Mouse (Mus musculus) lung, postnatal 4 days (tissue): ENCODE data around the gene Scgb2a2.
A peak's percentile ranks its signal among the peaks of the same experiment; 100 is the strongest.
"Not testable (repeated sequence)": the region's sequence is repeated elsewhere in the genome, so short reads cannot be mapped to it uniquely, and the experiment has no call there.

Experiments
- DNase-seq, 2 experiments: peaks; one replicate each; pipeline ENCODE4 v3.0.0; 2021

Gene Scgb2a2

GRCm38 (mm10) chr19:9847262-9847661 is at the start of gene Scgb2a2:
TSS of gene Scgb2a2 (plus strand) at chr19:9847562.
- no peak for DNase-seq

- DNase-seq: peak; percentile 65 to 68
Measured at GRCm38 (mm10) chr19:9836581-9837340, 10.6 kb upstream of the Scgb2a2 start.

- no peak for DNase-seq
Measured at GRCm38 (mm10) chr19:9837341-9837715, 10.0 kb upstream of the Scgb2a2 start.

GRCm38 (mm10) chr19:9849368-9850075 is 2.2 kb downstream of the Scgb2a2 start:
- not testable (repeated sequence) for DNase-seq

- DNase-seq: not testable (repeated sequence)
Measured at GRCm38 (mm10) chr19:9860821-9861220, 13.5 kb downstream of the Scgb2a2 start.

DNA sequence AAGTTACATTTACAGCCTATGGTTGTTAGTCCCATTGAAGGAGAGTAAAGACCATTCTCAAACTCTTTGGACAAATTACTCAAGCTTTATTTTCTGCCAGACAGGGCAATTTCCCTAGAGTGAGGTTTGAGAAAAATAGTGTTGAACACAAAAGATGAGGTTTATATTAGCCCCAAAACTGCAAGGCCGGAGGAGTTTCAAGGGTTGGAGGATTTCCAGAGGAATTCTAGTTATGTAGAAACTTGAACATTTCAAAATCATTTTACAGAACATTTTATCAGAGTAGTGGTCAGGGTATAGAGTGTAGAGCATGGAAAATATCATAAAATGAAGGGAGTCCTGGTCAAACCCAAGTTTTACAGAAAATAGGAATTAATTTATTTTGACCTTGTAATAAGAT is 17.5 kb downstream of the Scgb2a2 start:
- no peak for DNase-seq

DNA sequence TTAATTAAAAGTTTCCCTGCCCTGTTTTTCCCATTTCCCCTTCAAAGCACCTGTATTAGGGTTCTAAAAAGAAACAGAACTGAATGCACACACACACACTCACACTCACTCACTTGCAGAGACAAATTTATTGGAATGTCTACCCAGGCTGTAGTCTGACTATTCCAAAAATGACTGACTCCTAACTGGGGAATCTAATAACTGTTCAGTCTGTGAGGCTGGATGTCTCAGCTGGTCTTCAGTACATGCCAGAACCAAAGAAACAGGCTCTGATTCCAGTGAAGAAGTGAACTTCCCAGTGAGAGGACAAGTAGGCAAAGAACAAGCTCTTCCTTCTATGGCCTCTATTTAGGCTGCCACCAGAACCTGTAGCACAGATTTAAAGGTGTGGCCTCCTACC is 18.1 kb downstream of the Scgb2a2 start:
- no peak for DNase-seq

GRCm38 (mm10) chr19:9878186-9878835 is 30.9 kb downstream of the Scgb2a2 start:
- no peak for DNase-seq

GRCm38 (mm10) chr19:9886348-9886747 is 39.0 kb downstream of the Scgb2a2 start:
- no peak for DNase-seq

DNA sequence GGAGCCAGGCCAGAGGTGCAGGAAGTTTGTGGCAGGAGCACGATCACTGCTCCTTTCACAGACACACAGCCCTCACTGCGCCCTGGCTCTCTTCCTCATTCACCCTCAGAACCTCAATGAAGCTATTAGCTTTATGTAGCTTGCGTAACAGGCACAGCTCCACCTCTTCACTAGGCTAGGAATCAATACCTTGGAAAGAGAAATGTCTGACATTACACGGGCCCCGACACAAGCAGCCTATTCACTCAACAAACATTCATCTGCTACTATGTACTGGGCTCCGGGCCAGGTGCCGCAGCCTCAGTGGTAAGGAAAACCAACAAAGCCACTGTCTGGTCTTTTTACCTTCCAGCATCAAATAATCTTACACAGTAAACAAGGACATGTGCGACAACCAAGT is 39.4 kb downstream of the Scgb2a2 start:
- no peak for DNase-seq

GRCm38 (mm10) chr19:9896067-9896466 is 48.7 kb downstream of the Scgb2a2 start:
- no peak for DNase-seq

GRCm38 (mm10) chr19:9898339-9899066 is 51.1 kb downstream of the Scgb2a2 start:
- peak; percentile 43 to 44 for DNase-seq

- DNase-seq: peak; percentile 94 to 96
Measured at GRCm38 (mm10) chr19:9899072-9899779, 51.9 kb downstream of the Scgb2a2 start, which contains the start of gene Incenp. TSS of gene Incenp (minus strand) at chr19:9899551.

- no peak for DNase-seq
Measured at GRCm38 (mm10) chr19:9899780-9900146, 52.4 kb downstream of the Scgb2a2 start.

DNA sequence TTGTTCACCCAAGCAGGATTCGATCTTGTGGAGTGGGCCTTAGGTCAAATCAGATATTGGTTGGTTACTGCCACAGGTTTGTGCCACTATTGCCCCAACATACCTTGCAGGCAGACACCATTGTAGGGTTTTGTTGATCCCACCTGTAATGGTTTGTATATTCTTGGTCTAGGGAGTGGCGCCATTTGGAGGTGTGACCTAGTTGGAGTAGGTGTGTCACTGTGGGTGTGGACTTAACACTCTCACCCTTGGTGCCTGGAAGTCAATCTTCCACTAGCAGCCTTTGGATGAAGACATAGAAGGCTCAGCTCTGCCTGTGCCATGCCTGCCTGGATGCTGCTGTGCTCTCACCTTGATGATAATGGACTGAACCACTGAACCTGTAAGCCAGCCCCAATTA is 53.3 kb downstream of the Scgb2a2 start:
- DNase-seq: not testable (repeated sequence)
